Mouse (Mus musculus) adrenal gland, adult (tissue): Measurements from ENCODE around the gene Rnf220.

Experiments used
- DNase-seq, 2 experiments: peaks; one replicate each; pipeline ENCODE4 v3.0.0; 2022 to 2023; ENCODE audit warnings: low spot score in 1 of 2; ENCODE audit not compliant: inconsistent age in 2 of 2

The Rnf220 gene

GRCm38 (mm10) chr4:117445516-117446207, 51.2 kb downstream of the Rnf220 start:
- no peak for DNase-seq

DNA sequence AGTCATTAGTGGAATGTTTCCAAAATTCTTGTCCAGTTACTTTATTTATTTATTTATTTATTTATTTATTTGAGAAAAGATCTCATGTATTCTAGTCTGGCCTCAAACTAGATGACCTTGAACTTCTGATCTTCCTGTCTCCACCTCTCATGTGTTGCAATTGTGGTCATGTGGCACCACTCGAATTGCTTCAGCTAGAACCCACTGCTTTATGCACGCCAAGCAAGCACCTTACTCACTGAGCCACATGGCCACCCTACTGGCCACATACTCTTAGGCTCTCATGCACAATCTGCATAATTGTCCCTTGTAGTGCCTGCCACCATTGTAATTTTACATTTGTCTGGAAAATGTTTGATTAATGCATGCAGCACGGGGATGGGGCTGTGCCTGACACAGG, 57.9 kb downstream of the Rnf220 start:
- peak in 1 of 2 experiments; percentile 32 for DNase-seq

- no peak for DNase-seq
Measured at GRCm38 (mm10) chr4:117438064-117438463, 58.8 kb downstream of the Rnf220 start.

DNA sequence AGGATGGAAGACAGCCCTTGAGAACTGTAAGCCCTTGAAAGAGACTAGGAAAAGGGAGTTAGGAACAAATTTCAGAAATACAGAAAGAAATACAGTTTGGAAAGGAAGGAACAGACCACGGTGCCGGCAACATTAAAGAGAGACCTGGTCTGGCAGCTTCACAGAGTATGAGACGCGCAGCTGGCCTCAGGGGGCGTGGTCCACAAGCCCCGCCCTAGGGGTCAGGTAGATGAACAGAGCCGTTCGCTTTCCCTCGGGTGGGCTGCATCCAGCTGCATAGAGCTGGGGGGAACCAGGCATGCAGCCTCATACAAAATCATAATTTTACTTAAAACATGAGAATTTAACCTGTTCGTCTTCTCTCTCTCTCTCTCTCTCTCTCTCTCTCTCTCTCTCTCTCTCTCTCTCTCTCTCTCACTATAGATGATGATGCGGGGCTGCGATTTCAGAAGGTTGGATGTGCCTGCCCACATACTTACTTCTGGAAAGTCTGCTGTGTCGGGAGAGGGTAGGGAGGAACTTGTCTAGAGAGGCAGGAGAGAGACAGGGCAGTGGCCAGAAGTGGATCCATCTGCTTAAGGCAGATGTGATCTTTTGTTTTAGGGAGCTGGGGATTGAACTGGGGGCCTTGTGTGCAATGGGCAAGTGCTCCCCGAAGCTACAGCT, 59.7 kb downstream of the Rnf220 start:
- DNase-seq: no peak

DNA sequence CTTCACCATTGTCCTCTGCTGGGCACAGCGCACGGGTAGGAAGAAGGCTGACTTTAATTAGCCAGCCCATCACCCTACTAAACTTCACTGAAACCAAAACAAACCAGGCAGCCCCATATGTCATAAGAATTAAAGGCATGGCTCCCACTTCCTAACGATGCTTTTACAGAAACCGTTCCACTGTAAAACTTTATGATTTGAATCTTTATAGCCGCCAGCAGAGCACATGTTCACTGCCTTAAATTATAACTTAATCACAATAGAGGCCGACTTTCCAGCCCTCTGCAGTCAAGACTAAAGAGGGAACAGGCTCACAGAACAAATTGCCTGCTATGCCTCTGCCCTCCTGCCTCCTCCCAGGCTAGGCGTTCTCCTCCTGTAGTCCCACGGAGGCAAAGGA, 62.5 kb downstream of the Rnf220 start:
- no peak for DNase-seq

GRCm38 (mm10) chr4:117429604-117430003, 67.2 kb downstream of the Rnf220 start:
- no peak for DNase-seq

DNA sequence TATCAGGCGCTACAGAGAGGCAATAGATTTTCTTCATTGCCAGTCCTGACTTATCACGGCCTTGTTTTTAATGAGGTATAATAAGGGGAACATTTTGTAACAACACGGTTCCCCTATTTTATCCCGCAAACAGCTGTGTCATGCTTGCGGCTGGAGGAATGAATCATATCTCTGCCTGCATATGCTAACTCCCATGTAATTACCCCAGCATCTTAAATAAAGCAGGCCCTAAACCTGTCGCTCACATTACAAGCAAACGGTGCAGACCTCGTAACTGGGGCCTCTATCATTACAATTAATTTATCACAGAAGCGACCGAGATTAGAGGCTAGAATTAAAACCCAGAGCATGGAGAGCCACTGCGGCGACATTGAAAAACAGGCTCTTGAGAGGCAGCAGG, 69.3 kb downstream of the Rnf220 start:
- peak in 1 of 2 experiments; percentile 33 for DNase-seq

GRCm38 (mm10) chr4:117421077-117421476, 75.8 kb downstream of the Rnf220 start:
- DNase-seq: no peak

DNA sequence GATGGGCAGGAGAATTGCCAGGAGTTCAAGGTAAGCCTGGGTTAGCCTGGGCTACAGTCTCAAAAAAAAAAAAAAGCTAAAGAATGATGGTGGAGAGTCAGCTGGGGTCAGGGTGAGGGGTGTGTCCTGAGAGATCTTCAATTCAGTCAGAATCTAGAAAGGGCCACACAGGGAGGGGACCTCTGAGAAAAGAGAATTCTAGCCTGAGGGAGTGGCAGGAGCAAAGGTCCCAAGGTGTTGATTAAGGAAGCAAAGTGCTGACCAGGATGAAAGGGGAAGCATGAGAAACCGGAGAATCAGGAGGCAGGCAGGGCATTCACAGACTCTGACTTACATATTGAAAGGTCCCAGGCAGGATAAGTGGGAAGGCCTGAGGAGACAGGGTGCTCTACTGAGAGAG, 80.0 kb downstream of the Rnf220 start:
- DNase-seq: no peak

- no peak for DNase-seq
Measured at GRCm38 (mm10) chr4:117410049-117410410, 86.8 kb downstream of the Rnf220 start.

- DNase-seq: no peak
Measured at GRCm38 (mm10) chr4:117409144-117410048, 87.5 kb downstream of the Rnf220 start.

GRCm38 (mm10) chr4:117407945-117408344, 88.9 kb downstream of the Rnf220 start:
- DNase-seq: no peak

DNA sequence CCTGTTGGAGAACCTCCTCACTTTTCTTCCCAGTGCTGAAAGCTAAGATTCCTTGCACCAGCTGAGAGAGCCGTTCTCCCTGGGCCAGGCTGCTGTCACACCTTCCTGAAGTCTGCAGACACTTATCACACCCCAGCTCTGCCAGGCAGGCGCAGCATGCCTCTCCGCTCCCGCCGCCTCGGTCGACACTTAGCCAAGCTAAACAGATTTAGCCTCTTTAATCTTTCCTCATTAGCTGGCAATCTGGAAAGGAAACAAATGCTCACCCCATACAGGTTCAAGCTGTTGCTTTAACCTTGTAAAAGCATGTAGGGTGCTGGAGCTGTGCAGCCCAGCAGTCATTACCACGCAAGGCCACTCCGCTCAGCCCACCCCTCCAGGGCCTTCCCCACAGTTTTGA, 90.9 kb downstream of the Rnf220 start:
- DNase-seq: no peak

DNA sequence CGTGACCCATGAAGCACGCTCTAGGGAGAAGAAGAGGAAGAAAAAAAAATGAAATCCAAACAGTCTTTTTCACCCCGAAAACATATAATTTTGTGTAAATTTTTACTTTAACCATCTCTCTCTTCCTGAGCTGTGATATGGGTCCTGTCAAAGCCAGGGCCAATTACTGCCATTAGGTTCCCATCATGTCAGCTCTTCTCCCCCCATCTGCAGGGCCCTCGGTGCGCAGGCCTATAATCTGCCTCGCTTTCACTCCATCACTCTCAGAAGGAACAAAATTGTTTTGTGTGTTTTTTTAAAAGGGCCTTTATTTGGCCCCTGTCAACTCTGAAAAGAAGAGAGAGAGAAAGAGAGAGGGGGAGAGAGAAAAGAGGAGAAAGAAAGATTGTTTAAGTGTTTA, 91.6 kb downstream of the Rnf220 start:
- no peak for DNase-seq

GRCm38 (mm10) chr4:117403411-117403810, 93.4 kb downstream of the Rnf220 start:
- no peak for DNase-seq

DNA sequence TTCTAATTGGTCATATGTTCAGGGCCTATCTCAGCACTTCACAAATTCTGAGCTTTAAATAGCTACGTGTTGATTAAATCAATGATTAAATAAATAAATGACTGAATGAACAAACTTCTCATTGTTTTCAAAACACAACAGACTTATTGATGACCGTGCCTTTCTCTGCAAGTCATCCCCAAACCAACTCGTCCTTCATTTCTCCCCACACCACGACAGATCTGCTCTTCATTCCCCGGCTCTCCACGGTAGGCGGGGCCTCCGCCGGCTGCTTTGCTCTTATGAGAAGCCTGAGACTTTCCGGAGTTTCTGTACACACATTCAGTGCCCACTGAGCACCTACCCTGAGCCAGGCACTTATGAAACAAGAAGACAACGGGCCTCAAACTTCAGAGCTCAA, 99.7 kb downstream of the Rnf220 start:
- no peak for DNase-seq

DNA sequence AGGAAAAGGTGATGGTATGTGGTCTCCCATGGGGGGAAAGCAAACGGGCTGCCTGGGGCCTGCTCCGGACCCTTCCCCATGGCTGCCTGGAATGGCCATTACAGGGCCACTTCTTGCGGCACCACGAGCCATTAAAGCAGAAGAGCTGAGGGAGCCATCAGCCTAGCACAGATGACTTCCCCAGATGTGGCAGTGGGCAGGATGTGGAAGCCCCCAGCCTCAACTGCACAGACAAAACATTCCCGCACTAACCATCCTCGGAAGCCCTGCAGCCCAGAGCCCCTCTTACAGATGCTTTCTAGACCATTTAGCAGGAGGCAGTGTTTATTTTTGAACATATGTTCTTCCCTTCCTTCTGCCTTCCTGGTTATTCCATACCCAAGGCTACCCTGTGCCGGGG, 103.8 kb downstream of the Rnf220 start:
- no peak for DNase-seq

GRCm38 (mm10) chr4:117392391-117392790, 104.5 kb downstream of the Rnf220 start:
- DNase-seq: no peak

DNA sequence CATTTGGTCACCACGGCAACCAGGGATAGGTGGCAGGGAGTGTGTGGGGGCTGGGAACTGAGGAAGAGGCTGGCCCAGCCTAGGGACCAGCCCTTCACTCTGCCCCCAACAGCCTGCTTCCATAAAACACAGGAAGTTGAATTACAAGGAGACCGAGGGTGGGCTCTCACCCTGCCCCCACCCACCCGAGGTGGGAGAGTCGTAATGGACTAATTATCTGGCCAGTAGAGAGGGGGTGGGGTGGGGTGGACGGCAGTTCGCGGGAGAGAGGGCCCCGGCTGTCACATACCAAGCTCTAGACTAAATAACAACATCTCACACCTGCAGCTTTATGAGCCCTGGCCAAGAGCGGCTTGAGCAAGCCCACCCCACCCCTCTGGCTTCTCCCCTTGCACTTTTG, 104.9 kb downstream of the Rnf220 start:
- no peak for DNase-seq

GRCm38 (mm10) chr4:117390850-117391795, 105.7 kb downstream of the Rnf220 start:
- DNase-seq: no peak
